Mouse (Mus musculus) testis, adult 2 months (tissue): ENCODE results near the gene Elfn1. TPM values are rescaled to one million over a fixed set of nuclear protein-coding genes. Genes with fewer than 3 reads are reported as not detected.

Experiments
- H3K27ac ChIP-seq: fragments of 200-500 bp; 2 replicates; pipeline ENCODE4 v1.5.1; 2012; ENCODE audit warnings: low read depth, low read length; ENCODE audit not compliant: control insufficient read depth, insufficient read depth
- H3K27me3 ChIP-seq: fragments of 200-500 bp; 2 replicates; pipeline ENCODE4 v1.6.1; 2012; ENCODE audit warnings: mild to moderate bottlenecking, low read length, moderate library complexity; ENCODE audit not compliant: control insufficient read depth, insufficient read depth
- H3K36me3 ChIP-seq: fragments of 200-500 bp; 2 replicates; pipeline ENCODE4 v1.6.1; 2012; ENCODE audit warnings: mild to moderate bottlenecking, low read length; ENCODE audit not compliant: control insufficient read depth, insufficient read depth
- H3K4me1 ChIP-seq: fragments of 200-500 bp; 2 replicates; pipeline ENCODE4 v1.6.1; 2012; ENCODE audit warnings: low read length; ENCODE audit not compliant: control insufficient read depth, insufficient read depth
- H3K4me3 ChIP-seq: fragments of 200-500 bp; 2 replicates; pipeline ENCODE4 v1.5.1; 2012; ENCODE audit warnings: low read depth, mild to moderate bottlenecking, low read length, moderate library complexity, mixed read lengths; ENCODE audit not compliant: control insufficient read depth
- CTCF ChIP-seq: fragments of 200-500 bp; IDR thresholded peaks from 2 replicates; pipeline ENCODE4 v1.5.1; 2012; ENCODE audit warnings: low read depth, mild to moderate bottlenecking, inconsistent platforms, low read length, moderate library complexity; ENCODE audit not compliant: control insufficient read depth, insufficient read depth, insufficient replicate concordance
- POLR2A ChIP-seq: fragments of 200-500 bp; IDR thresholded peaks from 2 replicates; pipeline ENCODE4 v1.6.1; 2012; ENCODE audit warnings: low read depth, mild to moderate bottlenecking, inconsistent platforms, low read length, moderate library complexity; ENCODE audit not compliant: control insufficient read depth
- polyA plus RNA-seq: library from polyadenylated mRNA; depleted of rRNA; stranded (reverse); fragments of >200 nt; gene quantifications from 2 replicates; pipeline ENCODE4 v1.2.3, GENCODE M21; 2012

The Elfn1 gene
- polyA plus RNA-seq, 1 experiment, result 55.6 TPM

DNA sequence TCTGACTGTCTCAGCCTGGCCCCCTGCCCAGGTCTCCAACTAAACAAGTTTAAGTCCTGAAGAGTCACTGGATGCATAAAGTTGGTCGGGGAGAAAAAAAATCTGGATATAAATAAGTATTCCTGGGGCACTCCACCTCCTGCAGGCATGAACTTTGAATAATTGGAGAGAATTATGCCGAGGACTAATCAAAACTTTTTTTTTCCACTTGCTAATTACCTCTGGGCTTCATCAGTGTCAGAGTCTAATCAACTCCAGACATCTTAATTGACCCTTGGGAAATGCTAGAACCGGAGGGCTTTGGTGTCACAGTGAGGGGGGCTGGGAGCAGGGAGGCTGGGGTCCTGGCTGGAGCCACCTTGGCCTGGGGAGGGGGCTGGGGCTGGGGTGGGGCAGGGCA, 19.1 kb upstream of the Elfn1 start:
- Histone ChIP-seq H3K4me1 (peaks cover 13% of the 10 kb centered on the region), H3K4me3 (no peak overlapping the region), H3K27ac (no peak overlapping the region), H3K36me3 (no peaks in the 10 kb centered on the region), H3K27me3 (no peaks in the 10 kb centered on the region)
- TF ChIP-seq POLR2A (no peak), CTCF (no peak)

DNA sequence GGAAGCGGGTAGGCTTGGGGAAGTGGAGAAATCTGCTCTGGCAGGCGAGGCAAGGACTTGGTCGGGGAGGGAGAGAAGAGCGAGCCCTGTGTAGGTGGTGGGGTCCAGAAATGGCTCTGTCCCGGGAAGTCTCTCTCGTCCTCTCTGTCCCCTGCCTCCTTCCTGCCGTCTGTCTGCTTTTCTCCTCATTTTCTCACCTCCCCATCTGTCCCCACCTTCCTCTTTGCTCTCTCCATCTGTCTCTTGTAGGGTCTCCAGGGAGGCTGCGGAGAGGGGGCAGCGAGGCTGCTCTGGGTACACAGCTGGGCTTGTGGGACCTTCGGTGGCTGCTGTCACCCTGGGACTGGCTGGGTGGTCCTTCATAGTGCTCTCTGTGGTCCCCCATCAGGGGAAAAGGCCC, 18.4 kb upstream of the Elfn1 start:
- Histone ChIP-seq H3K4me3 (no peak overlapping the region), H3K27ac (no peak overlapping the region), H3K4me1 (peaks cover 13% of the 10 kb centered on the region), H3K27me3 (no peaks in the 10 kb centered on the region), H3K36me3 (no peaks in the 10 kb centered on the region)
- TF ChIP-seq CTCF, result no peak
- TF ChIP-seq POLR2A, result no peak

DNA sequence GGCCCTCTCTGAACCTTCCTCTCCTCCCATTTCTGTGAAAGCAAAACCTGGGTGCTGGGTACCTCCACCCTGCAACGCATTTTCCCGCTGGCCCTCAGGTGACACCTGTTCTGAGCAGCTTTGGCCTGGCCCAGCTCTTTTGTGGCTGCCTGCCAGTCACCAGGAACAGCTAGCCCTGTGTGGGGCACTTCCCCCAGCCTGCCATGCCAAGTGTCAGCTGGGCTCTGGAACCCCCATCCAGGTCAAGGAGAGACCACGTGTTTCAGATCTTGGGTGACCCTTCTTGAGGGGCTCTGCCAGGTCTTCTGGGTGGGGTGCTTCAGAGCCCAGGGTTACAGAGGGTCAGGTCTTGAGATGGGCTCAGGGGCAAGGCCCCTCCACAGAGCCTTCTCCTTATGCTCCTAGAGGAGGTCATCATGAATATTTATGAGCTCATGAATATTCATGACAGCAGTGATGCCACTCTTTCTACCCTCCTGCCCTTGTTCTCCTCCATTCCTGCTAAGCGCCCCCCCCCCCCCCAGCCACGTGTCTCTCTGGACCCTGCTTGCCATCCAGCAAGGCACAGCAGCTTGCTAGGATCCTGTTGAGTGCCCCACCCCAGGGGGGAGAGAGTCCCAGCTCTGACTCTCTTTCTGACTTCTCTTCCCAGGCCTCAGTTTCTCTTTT, 15.3 kb upstream of the Elfn1 start:
- H3K36me3 ChIP-seq, result no peaks in the 10 kb centered on the region
- no peak for TF ChIP-seq POLR2A
- peaks cover 13% of the 10 kb centered on the region for H3K4me1 ChIP-seq
- H3K4me3 ChIP-seq, result no peak overlapping the region
- no peaks in the 10 kb centered on the region for H3K27me3 ChIP-seq
- no peak overlapping the region for H3K27ac ChIP-seq

DNA sequence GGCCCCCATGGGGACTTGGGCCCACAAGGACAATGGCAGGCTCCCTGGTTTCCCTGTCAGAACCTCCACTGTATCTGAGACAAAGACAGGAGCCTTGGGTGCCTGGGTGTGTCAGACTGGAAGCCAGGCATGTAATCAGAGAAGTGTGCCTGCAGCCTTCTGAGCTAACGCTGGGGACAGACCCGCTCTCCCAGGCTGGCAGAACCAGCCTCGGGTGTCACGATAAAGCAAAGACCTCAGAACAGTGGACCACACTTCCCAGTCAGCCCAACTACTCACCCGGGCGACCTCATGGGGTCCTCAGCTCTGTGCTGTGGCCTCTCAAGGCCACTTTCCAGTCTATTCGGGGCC, 14.8 kb upstream of the Elfn1 start:
- H3K27me3 ChIP-seq, result no peaks in the 10 kb centered on the region
- peaks cover 13% of the 10 kb centered on the region for H3K4me1 ChIP-seq
- no peak overlapping the region for H3K4me3 ChIP-seq
- H3K27ac ChIP-seq, result no peak overlapping the region
- TF ChIP-seq CTCF (no peak), POLR2A (no peak)
- no peaks in the 10 kb centered on the region for H3K36me3 ChIP-seq

DNA sequence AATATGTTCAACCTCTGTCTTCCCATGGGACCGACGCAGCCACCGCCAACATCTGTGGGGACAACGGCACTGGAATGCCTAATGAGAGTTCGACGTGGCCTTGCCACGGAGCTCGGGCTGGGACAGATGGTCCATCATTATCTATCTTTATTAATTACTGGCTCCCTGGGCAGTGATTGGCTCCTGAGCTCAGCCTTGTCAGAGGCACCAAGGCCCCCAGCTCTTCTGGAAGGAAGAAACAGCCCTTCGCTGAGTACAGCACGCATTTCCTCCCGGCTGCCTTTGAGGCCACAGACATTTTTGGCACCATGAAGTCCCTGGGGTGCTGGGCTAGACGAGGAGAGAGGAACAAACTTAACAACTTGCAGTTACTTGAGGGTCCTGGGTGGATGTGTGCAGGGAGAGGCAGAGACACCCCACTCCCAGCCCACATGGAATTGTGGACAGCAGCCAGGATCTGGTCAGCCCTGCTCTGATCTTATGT, 13.7 kb upstream of the Elfn1 start:
- no peak for TF ChIP-seq CTCF
- no peak for TF ChIP-seq POLR2A
- no peak overlapping the region for H3K27ac ChIP-seq
- H3K36me3 ChIP-seq, result no peaks in the 10 kb centered on the region
- no peaks in the 10 kb centered on the region for H3K27me3 ChIP-seq
- H3K4me3 ChIP-seq, result no peak overlapping the region
- peaks cover 11% of the 10 kb centered on the region for H3K4me1 ChIP-seq

DNA sequence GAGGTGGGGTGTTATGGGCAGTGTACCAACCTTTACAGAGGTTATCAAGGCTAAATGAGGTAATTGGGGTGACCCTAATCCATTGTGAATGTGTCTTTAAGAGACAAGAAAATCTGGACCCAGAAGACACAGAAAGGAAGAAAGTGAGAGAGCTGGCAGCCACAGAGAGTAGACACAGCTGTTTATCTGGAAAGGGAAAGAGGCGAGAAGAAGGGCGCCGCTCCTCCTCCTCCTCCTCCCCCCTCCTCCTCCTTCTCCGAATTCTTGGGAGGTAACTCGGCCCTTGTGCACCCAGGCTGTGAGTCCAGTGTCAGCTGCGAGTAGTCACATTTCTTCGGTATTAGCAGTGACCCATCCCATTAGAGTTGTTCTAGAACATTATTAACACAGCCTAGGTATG, 8.7 kb upstream of the Elfn1 start:
- TF ChIP-seq POLR2A (no peak), CTCF (no peak)
- H3K4me3 ChIP-seq, result no peak overlapping the region

DNA sequence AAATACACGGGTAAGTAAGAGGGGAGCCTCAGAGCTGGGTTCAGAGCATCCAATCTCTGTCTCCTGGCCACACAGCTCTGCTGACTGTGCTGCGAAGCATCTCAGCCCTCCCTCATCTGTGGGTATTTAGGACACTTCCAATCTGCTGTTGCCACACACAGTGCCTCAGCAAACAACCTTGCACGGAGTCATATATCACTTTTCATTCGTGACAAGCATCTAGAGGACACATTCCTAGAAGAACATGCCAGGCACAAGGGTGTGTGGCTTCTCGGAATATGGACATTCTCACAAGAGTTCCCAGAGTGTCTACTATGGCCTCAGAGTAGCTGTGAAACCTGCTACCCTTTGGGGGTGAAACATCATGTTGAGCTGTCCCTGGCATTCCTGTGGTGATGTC, 2.6 kb upstream of the Elfn1 start:
- Histone ChIP-seq H3K4me3 (no peak overlapping the region), H3K36me3 (no peaks in the 10 kb centered on the region), H3K4me1 (peaks cover 19% of the 10 kb centered on the region), H3K27ac (no peak overlapping the region), H3K27me3 (peaks cover 11% of the 10 kb centered on the region; the same call in 1 of the 2 replicates)
- no peak for TF ChIP-seq POLR2A
- TF ChIP-seq CTCF, result no peak

More for the DNA sequence above, 8.7 kb upstream of the Elfn1 start:
- Histone ChIP-seq H3K27ac (no peak overlapping the region), H3K4me1 (no peaks in the 10 kb centered on the region), H3K27me3 (no peaks in the 10 kb centered on the region), H3K36me3 (no peaks in the 10 kb centered on the region)

DNA sequence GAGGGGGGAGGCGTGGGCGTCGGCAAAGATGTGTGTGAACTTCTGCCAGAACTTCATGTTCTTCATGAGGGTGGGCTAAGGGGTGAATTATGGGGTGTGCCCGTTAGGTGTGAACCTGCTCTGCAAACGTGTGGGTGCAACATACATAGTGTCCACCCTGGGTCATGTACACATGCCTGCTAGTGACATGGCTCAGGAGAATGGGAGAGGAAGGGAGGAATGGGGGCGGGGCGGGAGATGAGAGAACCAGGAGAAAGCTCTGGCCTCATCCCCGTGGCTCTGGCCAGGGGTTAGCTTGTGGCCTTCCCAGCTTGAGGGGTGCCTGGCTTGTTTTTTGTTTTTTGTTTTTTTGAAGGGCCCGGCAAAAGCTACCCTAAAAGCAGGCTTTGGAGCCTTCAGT, 1.2 kb upstream of the Elfn1 start:
- no peak overlapping the region for H3K4me3 ChIP-seq
- no peak overlapping the region for H3K27ac ChIP-seq
- peaks cover 28% of the 10 kb centered on the region for H3K4me1 ChIP-seq
- H3K36me3 ChIP-seq, result no peaks in the 10 kb centered on the region
- H3K27me3 ChIP-seq, result peaks cover 13% of the 10 kb centered on the region; the same call in 1 of the 2 replicates
- TF ChIP-seq POLR2A, result no peak
- TF ChIP-seq CTCF, result no peak
